Mouse (Mus musculus) intestine, postnatal 0 days (tissue): Measurements from ENCODE around the gene Leng9. TPM values are rescaled to one million over a fixed set of nuclear protein-coding genes. Genes with fewer than 3 reads are reported as not detected.

ENCODE experiments used
- ATAC-seq: fragments of 200-750 bp; cut with Nextera tagmentation; 2 replicates; pipeline ENCODE4 v1.8.0; 2017; ENCODE audit warnings: mild to moderate bottlenecking, moderate TSS enrichment, moderate library complexity
- H3K27ac ChIP-seq: fragments of 300-500 bp; sonication (generic); 2 replicates; pipeline ENCODE4 v1.5.1; 2014; ENCODE audit warnings: mild to moderate bottlenecking, low read depth, low read length, moderate library complexity
- H3K27me3 ChIP-seq: fragments of 300-500 bp; sonication (generic); replicated peaks from 2 replicates; pipeline ENCODE4 v1.6.1; 2014; ENCODE audit warnings: low read length, mixed read lengths; ENCODE audit not compliant: control insufficient read depth, insufficient read depth
- H3K36me3 ChIP-seq: fragments of 300-500 bp; sonication (generic); 2 replicates; pipeline ENCODE4 v1.6.1; 2014; ENCODE audit warnings: mild to moderate bottlenecking, moderate library complexity; ENCODE audit not compliant: control insufficient read depth, insufficient read depth
- H3K4me1 ChIP-seq: fragments of 300-500 bp; sonication (generic); replicated peaks from 2 replicates; pipeline ENCODE4 v1.6.1; 2014; ENCODE audit warnings: antibody characterized with exemption, low read length, mixed read lengths; ENCODE audit not compliant: control insufficient read depth, insufficient read depth
- H3K4me2 ChIP-seq: fragments of 300-500 bp; sonication (generic); replicated peaks from 2 replicates; pipeline ENCODE4 v1.6.1; 2014; ENCODE audit warnings: low read depth, mild to moderate bottlenecking, moderate library complexity
- H3K4me3 ChIP-seq: fragments of 300-500 bp; sonication (generic); 2 replicates; pipeline ENCODE4 v1.5.1; 2014; ENCODE audit warnings: low read depth, low read length
- H3K9ac ChIP-seq: fragments of 300-500 bp; sonication (generic); 2 replicates; pipeline ENCODE4 v1.6.1; 2014; ENCODE audit warnings: mild to moderate bottlenecking, low read depth, low read length
- H3K9me3 ChIP-seq: fragments of 300-500 bp; sonication (generic); 2 replicates; pipeline ENCODE4 v1.6.1; 2016; ENCODE audit warnings: mixed run types; ENCODE audit not compliant: control insufficient read depth
- CTCF ChIP-seq: sonication (generic); IDR thresholded peaks from 2 replicates; pipeline ENCODE4 v1.5.1; 2016; ENCODE audit warnings: low read depth, mild to moderate bottlenecking, control low read depth, antibody characterized with exemption, moderate library complexity
- WGBS: fragments of 180-500 bp; shearing (Covaris S2); extraction: QIAGEN DNeasy Blood & Tissue Kit; methylation state at CpG from one replicate; pipeline ENCODE4 v1.1.7; 2014; 5-methylcytosine and 5-hydroxymethylcytosine counted together
- polyA plus RNA-seq: library from polyadenylated mRNA; unstranded; fragments of >200 nt; fragmentation: Nextera tagmentation; extraction: Ambion mirVana; gene quantifications from 2 replicates; pipeline ENCODE4 v1.2.1, GENCODE M21; 2015

Leng9 gene
- polyA plus RNA-seq, 1 experiment from 2014 or later, result 14.1 TPM

GRCm38 (mm10) chr7:4149209-4150054, 742 bp downstream of the Leng9 start:
- under 1% methylated on average over 64 of the region's 64 CpGs for WGBS
- TF ChIP-seq CTCF, result no peak

GRCm38 (mm10) chr7:4148341-4149208, 1.6 kb downstream of the Leng9 start:
- Histone ChIP-seq H3K4me3 (peak overlapping the region; percentile 68), H3K9me3 (no peaks in the 10 kb centered on the region), H3K9ac (peak overlapping the region; percentile 81), H3K4me2 (peak overlapping the region; percentile 88), H3K27me3 (no peaks in the 10 kb centered on the region), H3K27ac (peak overlapping the region; percentile 100), H3K4me1 (peaks cover 7% of the 10 kb centered on the region), H3K36me3 (peaks cover 42% of the 10 kb centered on the region)
- ATAC-seq, result no peak
- 28% methylated on average over 18 of the region's 18 CpGs for WGBS
- TF ChIP-seq CTCF, result no peak

More at GRCm38 (mm10) chr7:4149209-4150054, 742 bp downstream of the Leng9 start:
- H3K27ac ChIP-seq, result peak overlapping the region; percentile 100
- peaks cover 34% of the 10 kb centered on the region for H3K36me3 ChIP-seq
- H3K4me3 ChIP-seq, result peak overlapping the region; percentile 68
- peaks cover 7% of the 10 kb centered on the region for H3K4me1 ChIP-seq
- peak; percentile 54 for ATAC-seq
- H3K4me2 ChIP-seq, result peak overlapping the region; percentile 88
- H3K27me3 ChIP-seq, result no peaks in the 10 kb centered on the region
- H3K9me3 ChIP-seq, result no peaks in the 10 kb centered on the region
- H3K9ac ChIP-seq, result peak overlapping the region; percentile 81

GRCm38 (mm10) chr7:4147836-4148235, 2.3 kb downstream of the Leng9 start:
- ATAC-seq, result no peak
- Histone ChIP-seq H3K9ac (peak overlapping the region; percentile 81), H3K27ac (peak overlapping the region; percentile 100), H3K4me2 (peak overlapping the region; percentile 88), H3K27me3 (no peaks in the 10 kb centered on the region), H3K4me1 (peaks cover 7% of the 10 kb centered on the region), H3K4me3 (peak overlapping the region; percentile 68), H3K36me3 (peaks cover 50% of the 10 kb centered on the region), H3K9me3 (no peaks in the 10 kb centered on the region)
- TF ChIP-seq CTCF, result no peak
- WGBS, result 73% methylated on average over 4 of the region's 4 CpGs

GRCm38 (mm10) chr7:4147371-4147770, 2.8 kb downstream of the Leng9 start:
- peaks cover 54% of the 10 kb centered on the region for H3K36me3 ChIP-seq
- no peak for TF ChIP-seq CTCF
- H3K4me1 ChIP-seq, result peaks cover 7% of the 10 kb centered on the region
- peak; percentile 10; the same call in 1 of the 2 replicates for ATAC-seq
- peak overlapping the region; percentile 88 for H3K4me2 ChIP-seq
- H3K4me3 ChIP-seq, result 0 out of 2 replicates have a peak overlapping the region, but pooled peaks have one; percentile 68
- no peaks in the 10 kb centered on the region for H3K27me3 ChIP-seq
- H3K9ac ChIP-seq, result peak overlapping the region; percentile 22; the same call in 1 of the 2 replicates
- 52% methylated on average over 16 of the region's 20 CpGs for WGBS
- H3K27ac ChIP-seq, result peak overlapping the region; percentile 100
- H3K9me3 ChIP-seq, result no peaks in the 10 kb centered on the region

- H3K27ac ChIP-seq, result peak overlapping the region; percentile 100
- H3K9me3 ChIP-seq, result no peaks in the 10 kb centered on the region
- TF ChIP-seq CTCF, result no peak
- H3K36me3 ChIP-seq, result peaks cover 62% of the 10 kb centered on the region
- no peaks in the 10 kb centered on the region for H3K27me3 ChIP-seq
- peak overlapping the region; percentile 88 for H3K4me2 ChIP-seq
- WGBS, result 76% methylated on average over 23 of the region's 23 CpGs
- H3K4me3 ChIP-seq, result no peak overlapping the region
- H3K4me1 ChIP-seq, result peaks cover 7% of the 10 kb centered on the region
- ATAC-seq, result no peak
- H3K9ac ChIP-seq, result 0 out of 2 replicates have a peak overlapping the region, but pooled peaks have one; percentile 7
Observed at GRCm38 (mm10) chr7:4146241-4147180, 3.7 kb downstream of the Leng9 start.
